9 mouse cellular contexts compared by ENCODE assay signal in the genomic region with DNA sequence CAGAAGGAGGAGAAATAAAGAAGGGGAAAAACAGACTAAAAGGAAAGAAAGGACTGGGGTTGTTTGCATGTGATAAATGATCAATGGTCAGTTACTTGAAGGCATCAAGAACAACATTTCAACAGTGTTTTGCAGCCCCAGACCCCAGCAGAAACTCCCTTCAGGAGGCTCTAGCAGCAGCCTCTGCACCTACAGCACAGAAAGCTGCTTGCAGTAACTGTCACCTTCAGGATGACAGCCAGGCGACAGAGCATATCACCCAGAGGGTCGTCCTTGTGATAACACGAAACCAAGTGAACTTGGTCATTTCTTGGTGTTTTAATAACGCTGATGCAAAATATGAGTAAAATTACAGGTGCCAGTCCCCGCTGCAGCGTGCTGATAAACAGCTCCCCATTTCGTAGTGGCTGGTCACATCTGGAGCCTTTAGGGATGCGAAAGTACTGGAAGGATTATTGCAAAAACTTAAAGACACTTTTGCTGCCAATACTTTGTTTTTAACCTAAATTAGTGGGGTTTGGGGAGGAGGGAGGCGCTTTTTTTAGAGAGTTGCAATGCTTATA. TPM values are rescaled to one million over a fixed set of nuclear protein-coding genes. Genes with fewer than 3 reads are reported as not detected.
DNase-seq lines count a peak whose midpoint lies in the region; ATAC-seq lines count a peak whose summit lies in the region.
"Had no signal": no experiment of that assay in that cellular context is flagged by ENCODE, and none has a peak within 500 bp of the region (broad histone marks: within the 10 kb centered on the region; RNA-seq: fewer than 3 reads in every experiment).

No protein-coding gene starts in this region.

- peaks cover 10% of the 10 kb centered on the region for H3K4me1 ChIP-seq in forebrain, embryonic 16.5 days (replicated peaks; ENCODE audit: control insufficient read depth, insufficient read depth, low read length)
- no peaks in the 10 kb centered on the region for H3K4me1 ChIP-seq in hindbrain, embryonic 11.5 days (replicated peaks; ENCODE audit: control insufficient read depth, insufficient read depth, low read length)
- H3K4me1 ChIP-seq in limb, embryonic 10.5 days = peaks cover 27% of the 10 kb centered on the region

- DNase-seq in MEL-GATA-1-ER (ENCODE audit: extremely low read depth, low read depth) = peak; percentile 52
- peak; percentile 14 to 44 for DNase-seq in adrenal gland, postnatal 4 days (ENCODE audit: low spot score in 2 of 2)
- DNase-seq in hindbrain, embryonic 11.5 days (ENCODE audit: low spot score) = peak; percentile 69
- peak; percentile 72 for DNase-seq in limb, embryonic 10.5 days (ENCODE audit: low spot score)
- DNase-seq in mesoderm, embryonic 11.5 days (ENCODE audit: low read depth, low spot score) = peak; percentile 69
- DNase-seq in spleen, postnatal 14 days (ENCODE audit: low spot score in 2 of 2) = peak; percentile 12 to 25
- DNase-seq in thymus, postnatal 10 days (ENCODE audit: low spot score in 2 of 2) = no peak

- no peak overlapping the region for H3K9ac ChIP-seq in forebrain, embryonic 16.5 days (replicated peaks; ENCODE audit: low read depth, low read length)
- no peak overlapping the region for H3K9ac ChIP-seq in hindbrain, embryonic 11.5 days (ENCODE audit: low read depth, low read length)

- H3K27ac ChIP-seq in forebrain, embryonic 16.5 days (ENCODE audit: low read length) = no peak overlapping the region
- no peak overlapping the region for H3K27ac ChIP-seq in hindbrain, embryonic 11.5 days (ENCODE audit: low read depth, low read length)
- H3K27ac ChIP-seq in limb, embryonic 10.5 days = peak overlapping the region; percentile 50; the same call in 1 of the 2 replicates

- H3K4me3 ChIP-seq in forebrain, embryonic 16.5 days (replicated peaks; ENCODE audit: low read length) = no peak overlapping the region
- H3K4me3 ChIP-seq in hindbrain, embryonic 11.5 days (ENCODE audit: low read depth, low read length) = no peak overlapping the region
- no peak overlapping the region for H3K4me3 ChIP-seq in limb, embryonic 10.5 days
- H3K4me3 ChIP-seq: megakaryocyte, embryonic 14.5 days had no signal

- H3K9me3 ChIP-seq in forebrain, embryonic 16.5 days (ENCODE audit: control insufficient read depth, low read length) = no peaks in the 10 kb centered on the region
- H3K9me3 ChIP-seq in hindbrain, embryonic 11.5 days (ENCODE audit: control insufficient read depth, low read length) = no peaks in the 10 kb centered on the region
- H3K9me3 ChIP-seq in limb, embryonic 10.5 days (replicated peaks) = no peaks in the 10 kb centered on the region
- H3K9me3 ChIP-seq: megakaryocyte, embryonic 14.5 days had no signal

- peak; percentile 72; the same call in 1 of the 2 replicates for ATAC-seq in forebrain, embryonic 16.5 days
- ATAC-seq in hindbrain, embryonic 11.5 days (ENCODE audit: low FRiP score) = no peak

- H3K27me3 ChIP-seq in forebrain, embryonic 16.5 days (replicated peaks; ENCODE audit: control insufficient read depth, insufficient read depth, low read length) = no peaks in the 10 kb centered on the region
- H3K27me3 ChIP-seq in hindbrain, embryonic 11.5 days (ENCODE audit: control insufficient read depth, insufficient read depth, low read length) = no peaks in the 10 kb centered on the region
- H3K27me3 ChIP-seq in limb, embryonic 10.5 days (ENCODE audit: low read depth, poor library complexity, severe bottlenecking) = no peaks in the 10 kb centered on the region
- H3K27me3 ChIP-seq: megakaryocyte, embryonic 14.5 days had no signal

- H3K36me3 ChIP-seq in forebrain, embryonic 16.5 days (ENCODE audit: control insufficient read depth, insufficient read depth) = no peaks in the 10 kb centered on the region
- H3K36me3 ChIP-seq in hindbrain, embryonic 11.5 days (ENCODE audit: control insufficient read depth, insufficient read depth, low read length) = no peaks in the 10 kb centered on the region
- no peaks in the 10 kb centered on the region for H3K36me3 ChIP-seq in limb, embryonic 10.5 days

- WGBS in forebrain, embryonic 16.5 days = 18% methylated on average over 9 of the region's 9 CpGs
- 43% methylated on average over 9 of the region's 9 CpGs for WGBS in hindbrain, embryonic 11.5 days
- 38% methylated on average over 9 of the region's 9 CpGs for WGBS in limb, embryonic 10.5 days

- peak overlapping the region; percentile 25; the same call in 1 of the 2 replicates for H3K4me2 ChIP-seq in forebrain, embryonic 16.5 days (ENCODE audit: low read length)
- no peak overlapping the region for H3K4me2 ChIP-seq in hindbrain, embryonic 11.5 days (replicated peaks; ENCODE audit: low read depth, low read length)

RNA-seq across cellular contexts. Expression of a gene that starts 38.6 kb away (rescaled TPM):
- total RNA-seq in adrenal gland, postnatal 4 days (2021) = 10 to 100 TPM; 42.0 to 50.9 TPM
- polyA plus RNA-seq in forebrain, embryonic 16.5 days (2015; fragmentation: Nextera tagmentation; extraction: Ambion mirVana) = 394 and 412 TPM in 2 replicates
- polyA plus RNA-seq in hindbrain, embryonic 11.5 days (2014; fragmentation: Nextera tagmentation; extraction: Ambion mirVana) = 152 and 153 TPM in 2 replicates
- 136 and 183 TPM in 2 replicates for polyA plus RNA-seq in limb, embryonic 10.5 days (2016; fragmentation: Nextera tagmentation; extraction: Ambion mirVana)

Comparison
In these comparisons a context has a peak if more than half of its experiments do, and no peak if none do; other contexts are left out.
1. DNase-seq: peak in MEL-GATA-1-ER (single experiment), adrenal gland, postnatal 4 days (2 of 2), hindbrain, embryonic 11.5 days (single experiment), limb, embryonic 10.5 days (single experiment), mesoderm, embryonic 11.5 days (single experiment) and spleen, postnatal 14 days (2 of 2); none in thymus, postnatal 10 days (0 of 2).